Mouse (Mus musculus): ENCODE data around the gene Cad. TPM values are rescaled to one million over a fixed set of nuclear protein-coding genes. Genes with fewer than 3 reads are reported as not detected.

The Cad gene
- total RNA-seq, 2 experiments from 2014 or later, result 22.3 to 25.5 TPM

DNA sequence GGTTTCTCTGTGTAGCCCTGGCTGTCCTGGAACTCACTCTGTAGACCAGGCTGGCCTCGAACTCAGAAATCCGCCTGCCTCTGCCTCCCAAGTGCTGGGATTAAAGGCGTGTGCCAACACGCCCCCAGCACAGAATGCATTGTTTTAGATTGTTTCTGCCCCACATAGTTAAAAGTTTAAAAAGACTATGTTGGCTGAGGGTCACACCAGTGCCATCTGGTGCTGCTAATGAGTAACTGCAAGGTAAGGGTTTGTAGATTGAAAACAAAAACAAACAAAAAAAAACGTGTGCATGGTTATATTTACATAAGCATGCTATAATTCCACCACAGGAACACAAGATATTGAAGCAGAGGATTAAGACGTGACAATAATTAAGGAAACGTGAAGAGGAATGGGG lies 56.2 kb downstream of the Cad start:
- no peak for DNase-seq

DNA sequence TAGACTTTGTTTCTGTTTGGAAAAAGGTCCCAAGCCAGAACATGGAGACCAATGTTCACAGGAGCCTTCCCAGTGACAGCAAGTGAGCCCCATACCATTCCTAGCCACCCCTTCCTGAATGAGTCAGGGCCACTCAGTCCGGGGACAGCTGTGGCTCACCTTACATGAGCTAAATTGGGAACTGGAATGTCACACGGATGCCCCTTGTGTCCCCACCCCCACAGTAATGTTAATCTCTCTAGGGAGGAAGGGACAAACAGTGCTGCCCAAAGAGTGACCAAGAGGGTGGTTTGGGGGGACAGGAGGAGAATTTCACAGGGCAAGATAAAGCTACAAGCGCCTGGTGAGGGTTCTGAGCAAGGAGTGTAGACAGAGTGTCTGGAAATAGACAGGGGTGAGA lies 61.8 kb downstream of the Cad start, which contains the start of gene Trim54:
Gene Trim54, plus strand, starts transcription at position 359 of the 400 bp plus-strand sequence.
- DNase-seq, result no peak

DNA sequence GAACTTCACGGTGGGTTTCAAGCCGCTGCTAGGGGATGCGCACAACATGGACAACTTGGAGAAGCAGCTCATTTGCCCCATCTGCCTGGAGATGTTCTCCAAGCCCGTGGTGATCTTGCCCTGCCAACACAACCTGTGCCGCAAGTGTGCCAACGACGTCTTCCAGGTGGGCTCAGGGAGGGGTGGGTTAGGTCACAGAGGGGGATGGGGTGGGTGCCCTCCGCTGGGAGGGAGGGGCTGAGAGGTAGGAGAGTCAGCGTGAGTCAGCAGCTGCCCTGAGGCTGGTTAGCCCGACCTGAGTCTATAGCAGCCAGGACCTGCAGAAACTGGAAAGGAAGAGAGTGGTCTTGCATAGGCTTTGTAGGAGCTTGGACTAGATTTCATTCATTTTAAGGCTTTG lies 62.3 kb downstream of the Cad start:
- no peak for DNase-seq

DNA sequence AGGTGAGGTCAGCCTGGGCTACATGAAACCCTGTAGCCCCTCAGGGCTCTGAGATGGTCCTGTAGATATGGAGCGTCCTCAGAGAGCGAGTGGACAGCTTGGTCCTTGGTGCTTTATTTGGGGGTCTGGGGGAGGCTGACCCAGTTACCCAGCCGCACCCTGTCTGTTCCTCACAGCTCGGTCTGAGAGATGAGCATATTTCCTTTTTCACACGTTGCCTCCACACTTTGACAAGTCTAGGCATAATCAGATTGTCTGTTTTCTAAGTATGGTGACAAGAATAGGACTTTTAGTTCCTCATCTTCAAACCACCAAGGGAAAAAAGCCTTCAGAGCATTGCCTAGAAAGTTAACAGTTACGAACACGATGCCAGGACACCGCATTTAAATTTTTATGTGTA lies 66.5 kb downstream of the Cad start:
- no peak for DNase-seq

DNA sequence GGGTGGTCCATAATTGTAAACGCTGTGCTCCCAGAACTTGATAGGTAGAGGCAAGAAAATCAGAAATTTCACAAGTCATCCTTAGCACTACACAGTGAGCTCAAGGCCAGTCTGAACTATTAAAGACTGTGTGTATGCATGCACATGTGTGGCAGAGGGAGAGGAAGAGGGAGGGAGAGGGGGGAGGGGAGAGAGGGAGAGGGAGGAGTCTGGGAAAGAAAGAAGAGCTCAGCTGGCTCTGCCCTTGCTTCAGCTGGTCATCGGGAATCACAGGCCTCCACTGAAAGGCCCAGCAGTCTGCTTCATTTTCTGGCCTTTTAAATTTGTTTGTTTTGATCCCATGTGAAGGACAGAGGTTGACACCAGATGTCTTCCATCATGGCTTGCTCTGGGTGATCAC lies 68.9 kb downstream of the Cad start:
- DNase-seq, result no peak

DNA sequence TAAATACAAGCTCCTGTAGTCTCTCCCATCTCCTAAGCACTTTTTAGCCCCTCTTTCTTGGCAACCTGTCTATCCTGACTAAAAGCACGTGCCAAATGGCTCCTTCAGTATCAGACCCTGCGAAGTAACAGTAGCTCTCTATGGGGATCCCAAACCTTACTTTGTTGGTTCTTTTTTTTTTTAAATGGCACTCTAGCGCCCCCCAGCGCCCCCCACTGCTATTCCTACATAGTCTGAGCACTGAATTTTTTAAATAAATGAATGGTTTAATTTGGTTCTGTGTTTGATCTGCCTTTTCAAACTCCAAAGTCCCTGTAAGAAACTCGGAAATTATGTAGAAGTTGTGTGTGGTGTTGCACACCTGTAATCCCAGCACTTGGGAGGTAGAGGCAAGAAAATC lies 71.5 kb downstream of the Cad start:
- no peak for DNase-seq

Other genes with a start within 250 kb of the Cad start
- gene Mapre3, start 240.1 kb upstream of the Cad start, total RNA-seq (2021), result 100 to 1,000 TPM; 239 to 251 TPM
- gene Tmem214, start 186.8 kb upstream of the Cad start, total RNA-seq (2021), result 10 to 100 TPM; 67.5 to 80.3 TPM
- gene Agbl5, start 166.1 kb upstream of the Cad start, total RNA-seq (2021), result 10 to 100 TPM; 12.8 to 17.3 TPM
- 10 to 100 TPM; 97.4 to 99.4 TPM for gene Ost4, start 147.0 kb upstream of the Cad start, total RNA-seq (2021)
- gene Emilin1, start 141.4 kb upstream of the Cad start, total RNA-seq (2021), result 1 to 10 TPM; 2.0 to 2.3 TPM
- gene Khk, start 133.3 kb upstream of the Cad start, total RNA-seq (2021), result 10 to 100 TPM; 10.1 to 13.6 TPM
- 10 to 100 TPM; 16.5 to 16.7 TPM for gene Cgref1, start 109.2 kb upstream of the Cad start, total RNA-seq (2021)
- gene Preb, start 94.4 kb upstream of the Cad start, total RNA-seq (2021), result 100 to 1,000 TPM; 115 to 137 TPM
- gene Tcf23, start 86.1 kb upstream of the Cad start, total RNA-seq (2021), result under 1 TPM; 0.10 to 0.13 TPM
- gene Atraid, start 6.5 kb upstream of the Cad start, total RNA-seq (2021), result 10 to 100 TPM; 73.7 to 77.5 TPM
- gene Slc5a6, start 5.9 kb upstream of the Cad start, total RNA-seq (2021), result 10 to 100 TPM; 13.7 to 14.2 TPM
- not detected for gene Dnajc5g, start 51.5 kb downstream of the Cad start, total RNA-seq (2021)
- gene Slc30a3, start 53.5 kb downstream of the Cad start, total RNA-seq (2021), result 10 to 100 TPM; 73.6 to 76.8 TPM
- not detected for gene Trim54, start 61.9 kb downstream of the Cad start, total RNA-seq (2021)
- not detected for gene Ucn, start 84.0 kb downstream of the Cad start, total RNA-seq (2021)
- 10 to 100 TPM; 61.2 to 62.2 TPM for gene Mpv17, start 99.5 kb downstream of the Cad start, total RNA-seq (2021)
- 1 to 10 TPM; 3.2 to 3.4 TPM for gene Gm29609, start 125.1 kb downstream of the Cad start, total RNA-seq (2021)
- gene Gtf3c2, start 125.4 kb downstream of the Cad start, total RNA-seq (2021), result 10 to 100 TPM; 58.5 to 66.8 TPM
- 10 to 100 TPM; 77.0 to 83.7 TPM for gene Snx17, start 138.4 kb downstream of the Cad start, total RNA-seq (2021)
- gene Eif2b4, start 138.7 kb downstream of the Cad start, total RNA-seq (2021), result 10 to 100 TPM; 38.7 to 46.9 TPM
- gene Zfp513, start 147.5 kb downstream of the Cad start, total RNA-seq (2021), result 10 to 100 TPM; 29.2 to 30.4 TPM
- 10 to 100 TPM; 74.4 to 75.3 TPM for gene Ppm1g, start 165.9 kb downstream of the Cad start, total RNA-seq (2021)
- gene Nrbp1, start 186.1 kb downstream of the Cad start, total RNA-seq (2021), result 10 to 100 TPM; 81.6 to 84.8 TPM
- gene Gm9970, start 186.5 kb downstream of the Cad start, total RNA-seq (2021), result not detected
- gene Krtcap3, start 196.9 kb downstream of the Cad start, total RNA-seq (2021), result 1 to 10 TPM; 3.0 to 3.7 TPM
- 10 to 100 TPM; 69.1 to 93.8 TPM for gene Ift172, start 236.3 kb downstream of the Cad start, total RNA-seq (2021)
- gene Fndc4, start 241.3 kb downstream of the Cad start, total RNA-seq (2021), result 100 to 1,000 TPM; 144 to 187 TPM
- gene Gckr, start 242.7 kb downstream of the Cad start, total RNA-seq (2021), result under 1 TPM in 1 of 2 experiments, not detected in 1; 0.10 TPM

All from layer of hippocampus, postnatal 36 days (tissue).